Mouse (Mus musculus) embryo, embryonic 11.5 days (tissue): Measurements from ENCODE around the gene Gas8.
"Not testable (repeated sequence)": the region's sequence is repeated elsewhere in the genome, so short reads cannot be mapped to it uniquely, and the experiment has no call there.

Experiments
- DNase-seq: peaks from one replicate; pipeline ENCODE4 v3.0.0-alpha.2; 2012; ENCODE audit warnings: low read depth, low spot score

Gas8 gene

GRCm38 (mm10) chr8:123514781-123515539 is 3.7 kb upstream of the Gas8 start, which contains the start of gene Dbndd1:
Gene Dbndd1 (minus strand): TSS chr8:123515463.
- peak; percentile 37 for DNase-seq

- no peak for DNase-seq
Measured at GRCm38 (mm10) chr8:123515540-123515897, 3.1 kb upstream of the Gas8 start.

- no peak for DNase-seq
Measured at GRCm38 (mm10) chr8:123516596-123516995, 2.0 kb upstream of the Gas8 start.

DNA sequence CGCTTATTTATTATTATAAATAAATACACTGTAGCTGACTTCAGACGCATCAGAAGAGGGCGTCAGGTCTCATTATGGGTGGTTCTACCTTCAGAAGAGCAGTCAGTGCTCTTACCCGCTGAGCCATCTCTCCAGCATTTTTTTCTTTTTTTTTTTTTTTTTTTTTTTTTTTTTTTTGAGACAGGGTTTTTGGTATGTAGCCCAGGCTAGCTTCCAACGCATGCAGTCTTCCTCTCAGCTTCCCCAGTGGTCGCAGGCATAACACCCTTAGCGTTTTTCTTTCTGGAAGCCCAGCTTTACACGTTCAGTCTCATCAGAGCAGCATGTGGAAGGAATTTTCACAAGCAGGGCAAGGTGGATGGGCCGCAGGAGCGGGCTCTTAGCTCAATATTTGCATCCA is 462 bp upstream of the Gas8 start:
- no peak for DNase-seq

DNA sequence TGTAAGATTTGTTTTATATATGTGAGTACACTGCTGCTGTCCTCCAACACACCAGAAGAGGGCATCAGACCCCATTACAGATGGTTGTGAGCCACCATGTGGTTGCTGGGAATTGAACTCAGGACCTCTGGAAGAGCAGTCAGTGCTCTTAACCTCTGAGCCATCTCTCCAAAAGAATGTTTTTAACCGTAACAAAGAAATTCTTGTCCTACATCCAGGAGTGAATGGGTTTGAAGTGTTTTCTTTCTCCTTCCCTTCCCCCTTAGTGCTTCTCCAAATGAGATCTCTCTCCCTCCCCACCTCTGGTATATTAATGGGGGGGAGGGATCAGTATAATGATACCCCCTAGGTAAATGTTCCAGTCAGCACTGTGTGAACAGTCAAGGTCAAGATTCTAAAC is 1.4 kb downstream of the Gas8 start:
- not testable (repeated sequence) for DNase-seq

DNA sequence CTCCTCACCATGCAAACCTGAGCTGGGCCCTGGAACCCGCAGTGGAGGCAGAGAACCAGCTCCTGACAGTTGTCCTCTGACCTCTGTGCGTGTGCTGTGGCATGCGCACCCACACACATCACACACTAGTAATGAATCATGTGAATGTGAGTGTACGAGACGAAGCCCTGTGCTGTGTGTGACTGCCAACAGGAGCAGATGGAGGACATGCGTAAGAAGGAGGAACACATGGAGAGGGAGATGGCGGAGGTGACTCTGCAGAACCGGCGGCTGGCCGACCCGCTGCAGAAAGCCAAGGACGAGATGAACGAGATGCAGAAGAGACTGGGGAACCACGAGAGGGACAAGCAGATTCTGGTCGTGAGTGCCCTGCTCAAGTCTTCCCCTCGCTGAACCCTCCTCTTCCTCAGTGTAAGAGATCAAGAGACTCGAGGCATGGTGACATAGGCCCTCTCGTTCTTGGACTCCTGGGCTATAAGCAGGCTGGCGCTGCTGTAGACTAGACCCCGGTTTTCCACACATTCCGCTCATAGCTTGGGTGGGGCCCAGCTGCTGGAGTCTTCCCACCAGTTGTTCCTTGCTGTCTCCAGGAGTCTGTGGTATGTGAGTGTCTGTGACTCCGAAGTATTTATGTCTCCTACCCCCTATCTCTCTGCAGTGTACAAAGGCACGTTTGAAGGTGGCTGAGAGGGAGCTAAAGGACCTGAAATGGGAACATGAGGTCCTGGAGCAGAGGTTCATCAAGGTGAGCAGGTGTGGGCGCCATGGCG is 9.3 kb downstream of the Gas8 start:
- DNase-seq: no peak

DNA sequence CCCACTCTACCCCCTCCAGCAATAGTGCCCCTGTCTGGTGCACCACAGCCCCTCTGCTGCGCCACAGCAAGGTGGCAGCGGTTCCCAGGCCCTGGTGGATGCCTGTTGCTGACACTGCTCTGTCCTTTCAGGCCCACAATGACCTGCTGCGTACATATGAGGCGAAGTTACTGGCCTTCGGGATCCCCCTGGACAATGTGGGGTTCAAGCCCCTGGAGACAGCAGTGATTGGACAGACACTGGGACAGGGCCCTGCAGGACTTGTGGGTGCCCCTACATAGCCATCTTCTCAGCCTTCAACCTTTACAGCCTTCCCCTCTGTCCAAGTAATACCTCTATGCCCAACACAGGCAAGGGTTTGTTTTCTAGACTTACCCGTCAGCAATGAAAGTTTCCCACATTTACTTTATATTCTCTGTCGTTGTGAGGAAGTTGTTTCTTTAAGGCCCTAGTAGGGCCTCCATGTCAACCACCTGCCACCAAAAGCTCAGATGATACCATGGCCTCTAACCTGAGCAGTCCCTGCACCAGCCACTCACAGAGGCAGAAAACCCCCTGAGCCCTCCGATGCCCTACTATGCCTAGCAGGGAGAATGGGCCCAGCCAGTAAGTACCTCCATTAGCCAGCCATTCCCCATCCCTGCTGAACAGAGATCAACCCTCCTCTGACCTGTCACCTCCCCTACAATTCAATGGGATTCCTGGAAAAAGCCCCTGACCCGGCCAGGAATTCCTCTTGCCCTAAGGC is 17.8 kb downstream of the Gas8 start:
- no peak for DNase-seq

DNA sequence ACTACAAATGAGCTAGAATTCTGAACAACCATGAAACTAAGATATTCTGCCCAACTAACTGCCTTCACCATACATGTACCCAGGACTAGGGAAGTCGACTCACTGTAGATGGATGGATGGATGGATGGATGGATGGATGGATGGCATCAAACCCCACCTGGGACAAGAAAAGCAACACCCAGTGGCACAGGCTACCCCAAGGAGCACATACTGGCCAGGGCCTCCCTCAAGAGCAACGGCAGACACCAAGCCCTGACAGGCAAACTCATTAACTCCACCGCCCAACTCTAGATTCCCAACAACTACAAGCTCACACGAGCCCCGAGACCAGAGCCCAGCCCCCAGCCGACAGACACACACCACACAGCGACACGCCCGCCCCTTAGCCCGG is 18.4 kb downstream of the Gas8 start:
- DNase-seq: no peak

GRCm38 (mm10) chr8:123537641-123538040 is 19.0 kb downstream of the Gas8 start:
- DNase-seq: not testable (repeated sequence)

DNA sequence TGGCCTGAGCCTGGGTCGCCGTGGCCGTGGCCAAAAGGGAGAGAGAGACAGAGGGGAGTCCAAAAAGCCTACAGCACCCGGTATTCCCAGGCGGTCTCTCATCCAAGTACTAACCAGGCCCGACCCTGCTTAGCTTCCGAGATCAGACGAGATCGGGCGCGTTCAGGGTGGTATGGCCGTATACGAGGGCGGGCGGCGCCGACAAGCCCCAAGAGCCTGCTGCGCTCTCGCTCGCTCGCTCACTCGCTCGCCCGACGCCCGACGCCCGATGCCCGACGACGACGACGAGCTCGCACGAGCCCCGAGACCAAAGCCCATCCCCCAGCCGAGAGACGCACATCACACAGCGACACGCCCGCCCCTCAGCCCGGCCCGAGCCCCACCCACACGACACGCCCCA is 45.6 kb downstream of the Gas8 start:
- DNase-seq: not testable (repeated sequence)

DNA sequence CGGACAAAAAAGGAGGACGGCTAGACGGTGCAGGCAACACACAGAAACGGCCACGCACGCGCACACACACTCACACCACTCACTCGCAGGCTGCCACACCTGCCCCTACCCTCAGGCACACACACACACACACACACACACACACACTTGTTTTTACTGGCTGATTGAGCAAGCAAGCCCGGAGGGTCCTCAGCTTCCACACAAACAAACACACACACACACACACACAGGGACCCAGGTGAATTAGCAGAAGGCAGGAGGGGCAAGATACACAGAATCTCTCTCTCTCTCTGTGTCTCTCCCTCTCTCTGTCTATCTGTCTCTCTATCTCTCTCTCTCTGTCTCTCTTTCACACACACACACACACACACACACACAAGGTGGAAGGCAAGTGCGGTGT is 56.8 kb downstream of the Gas8 start:
- DNase-seq: not testable (repeated sequence)
